12 mouse cellular contexts compared by ENCODE assay signal in genomic region chr13:115880616-115881015, GRCm38 (mm10).
"Had no signal": no experiment of that assay in that cellular context is flagged by ENCODE, and none has a peak within 500 bp of the region (broad histone marks: within the 10 kb centered on the region; RNA-seq: fewer than 3 reads in every experiment).

No protein-coding gene starts in this region.

- H3K4me1 ChIP-seq: kidney, embryonic 15.5 days; limb, embryonic 15.5 days; liver, embryonic 12.5 days; midbrain, embryonic 12.5 days; neural tube, embryonic 15.5 days had no signal

- H3K4me2 ChIP-seq: kidney, embryonic 15.5 days; limb, embryonic 15.5 days; liver, embryonic 12.5 days; lung, embryonic 14.5 days; midbrain, embryonic 12.5 days; neural tube, embryonic 15.5 days had no signal

- ATAC-seq: liver, embryonic 12.5 days had no signal

- DNase-seq: kidney, adult 2 months; kidney, postnatal 14 days; lung, embryonic 14.5 days; right cerebral cortex, adult 18-20 months; right cerebral cortex, postnatal 25 days; thymus, postnatal 36 days had no signal

- H3K9me3 ChIP-seq: kidney, embryonic 15.5 days; limb, embryonic 15.5 days; liver, embryonic 12.5 days; midbrain, embryonic 12.5 days; neural tube, embryonic 15.5 days had no signal

- H3K9ac ChIP-seq: kidney, embryonic 15.5 days; limb, embryonic 15.5 days; liver, embryonic 12.5 days; lung, embryonic 14.5 days; midbrain, embryonic 12.5 days; neural tube, embryonic 15.5 days had no signal

- H3K4me3 ChIP-seq: kidney, embryonic 15.5 days; left cerebral cortex, adult 2 months; limb, embryonic 15.5 days; liver, embryonic 12.5 days; midbrain, embryonic 12.5 days; neural tube, embryonic 15.5 days had no signal

- H3K27me3 ChIP-seq: kidney, embryonic 15.5 days; limb, embryonic 15.5 days; liver, embryonic 12.5 days; midbrain, embryonic 12.5 days; neural tube, embryonic 15.5 days had no signal

- H3K27ac ChIP-seq: kidney, embryonic 15.5 days; left cerebral cortex, adult 2 months; limb, embryonic 15.5 days; liver, embryonic 12.5 days; midbrain, embryonic 12.5 days; neural tube, embryonic 15.5 days had no signal

- H3K36me3 ChIP-seq: kidney, embryonic 15.5 days; limb, embryonic 15.5 days; liver, embryonic 12.5 days; midbrain, embryonic 12.5 days; neural tube, embryonic 15.5 days had no signal
